Comparison of ENCODE assay signal across 29 mouse cellular contexts in genomic region chr11:96187321-96187720, GRCm38 (mm10). TPM values are rescaled to one million over a fixed set of nuclear protein-coding genes. Genes with fewer than 3 reads are reported as not detected.
DNase-seq lines count a peak whose midpoint lies in the region; ATAC-seq and TF ChIP-seq lines count a peak whose summit lies in the region.
"Had no signal": no experiment of that assay in that cellular context is flagged by ENCODE, and none has a peak within 500 bp of the region (broad histone marks: within the 10 kb centered on the region; RNA-seq: fewer than 3 reads in every experiment).

No protein-coding gene starts in this region.

- no peak for TF ChIP-seq CTCF in hindbrain, postnatal 0 days (IDR thresholded peaks at IDR 0.05; ENCODE audit: low read depth)

- peak; percentile 10 for DNase-seq in hindbrain, embryonic 11.5 days (ENCODE audit: low spot score)
- no peak for DNase-seq in hindbrain, postnatal 0 days (ENCODE audit: low spot score)
- peak; percentile 14 for DNase-seq in kidney, adult 11 months
- DNase-seq in kidney, adult 9 months, result peak; percentile 43
- no peak for DNase-seq in kidney, postnatal 25 days
- DNase-seq in midbrain, embryonic 11.5 days (ENCODE audit: low spot score, missing footprints), result peak; percentile 82
- DNase-seq in midbrain, embryonic 14.5 days, result no peak
- DNase-seq: adrenal gland, adult 8-10 months; adrenal gland, postnatal 14 days; adrenal gland, postnatal 36 days; B cell, adult 2 months; cerebellum, adult 11-12 months; cerebellum, adult 2 months; cerebellum, adult 9-10 months; cerebellum, postnatal 10 days; cerebellum, postnatal 25 days had no signal

- peaks cover 98% of the 10 kb centered on the region for H3K27me3 ChIP-seq in hindbrain, embryonic 11.5 days (ENCODE audit: control insufficient read depth, insufficient read depth, low read length)
- H3K27me3 ChIP-seq in hindbrain, postnatal 0 days (ENCODE audit: insufficient read depth, low read length), result peaks cover 99% of the 10 kb centered on the region
- peaks cover 95% of the 10 kb centered on the region for H3K27me3 ChIP-seq in kidney, embryonic 16.5 days (ENCODE audit: insufficient read depth, low read length)
- peaks cover 96% of the 10 kb centered on the region for H3K27me3 ChIP-seq in midbrain, embryonic 11.5 days (ENCODE audit: control insufficient read depth, insufficient read depth, low read length)
- peaks cover 99% of the 10 kb centered on the region for H3K27me3 ChIP-seq in midbrain, embryonic 14.5 days (ENCODE audit: control insufficient read depth, insufficient read depth, low read length)

- H3K36me3 ChIP-seq in hindbrain, embryonic 11.5 days (ENCODE audit: control insufficient read depth, insufficient read depth, low read length), result no peaks in the 10 kb centered on the region
- no peaks in the 10 kb centered on the region for H3K36me3 ChIP-seq in hindbrain, postnatal 0 days (ENCODE audit: insufficient read depth, low read length)
- no peaks in the 10 kb centered on the region for H3K36me3 ChIP-seq in kidney, embryonic 16.5 days (ENCODE audit: insufficient read depth, low read length)
- H3K36me3 ChIP-seq in midbrain, embryonic 11.5 days (ENCODE audit: control insufficient read depth, insufficient read depth, low read length), result no peaks in the 10 kb centered on the region
- no peaks in the 10 kb centered on the region for H3K36me3 ChIP-seq in midbrain, embryonic 14.5 days (ENCODE audit: control insufficient read depth, insufficient read depth, low read length)
- H3K36me3 ChIP-seq: embryonic facial prominence, embryonic 10.5 days; embryonic facial prominence, embryonic 12.5 days; G1E had no signal

- H3K4me3 ChIP-seq in hindbrain, embryonic 11.5 days (ENCODE audit: low read depth, low read length), result no peak overlapping the region
- no peak overlapping the region for H3K4me3 ChIP-seq in hindbrain, postnatal 0 days (ENCODE audit: low read length)
- H3K4me3 ChIP-seq in kidney, embryonic 16.5 days (ENCODE audit: low read length), result no peak overlapping the region
- H3K4me3 ChIP-seq in midbrain, embryonic 11.5 days (ENCODE audit: low read depth, low read length), result no peak overlapping the region
- no peak overlapping the region for H3K4me3 ChIP-seq in midbrain, embryonic 14.5 days (replicated peaks; ENCODE audit: low read depth, low read length)
- H3K4me3 ChIP-seq: embryonic facial prominence, embryonic 10.5 days; embryonic facial prominence, embryonic 12.5 days; forebrain, embryonic 13.5 days had no signal

- no peaks in the 10 kb centered on the region for H3K4me1 ChIP-seq in hindbrain, embryonic 11.5 days (replicated peaks; ENCODE audit: control insufficient read depth, insufficient read depth, low read length)
- no peaks in the 10 kb centered on the region for H3K4me1 ChIP-seq in hindbrain, postnatal 0 days (ENCODE audit: insufficient read depth, low read length)
- H3K4me1 ChIP-seq in kidney, embryonic 16.5 days (ENCODE audit: insufficient read depth, low read length), result no peaks in the 10 kb centered on the region
- H3K4me1 ChIP-seq in midbrain, embryonic 11.5 days (ENCODE audit: control insufficient read depth, insufficient read depth, low read length), result no peaks in the 10 kb centered on the region
- H3K4me1 ChIP-seq in midbrain, embryonic 14.5 days (ENCODE audit: control insufficient read depth, insufficient read depth, low read length), result no peaks in the 10 kb centered on the region
- H3K4me1 ChIP-seq: embryonic facial prominence, embryonic 12.5 days; forebrain, embryonic 13.5 days had no signal

- 15% methylated on average over 4 of the region's 4 CpGs for WGBS in hindbrain, embryonic 11.5 days
- 20% methylated on average over 4 of the region's 4 CpGs for WGBS in hindbrain, postnatal 0 days
- WGBS in kidney, embryonic 16.5 days, result 9% methylated on average over 4 of the region's 4 CpGs
- 17% methylated on average over 4 of the region's 4 CpGs for WGBS in midbrain, embryonic 11.5 days
- 9% methylated on average over 4 of the region's 4 CpGs for WGBS in midbrain, embryonic 14.5 days

- no peak overlapping the region for H3K27ac ChIP-seq in hindbrain, embryonic 11.5 days (ENCODE audit: low read depth, low read length)
- H3K27ac ChIP-seq in hindbrain, postnatal 0 days, result no peak overlapping the region
- H3K27ac ChIP-seq in kidney, embryonic 16.5 days (ENCODE audit: low read length), result no peak overlapping the region
- no peak overlapping the region for H3K27ac ChIP-seq in midbrain, embryonic 11.5 days (ENCODE audit: low read depth, low read length)
- no peak overlapping the region for H3K27ac ChIP-seq in midbrain, embryonic 14.5 days (replicated peaks; ENCODE audit: low read depth, low read length)
- H3K27ac ChIP-seq: embryonic facial prominence, embryonic 10.5 days; embryonic facial prominence, embryonic 12.5 days; forebrain, embryonic 13.5 days had no signal

- H3K9ac ChIP-seq in hindbrain, embryonic 11.5 days (ENCODE audit: low read depth, low read length), result no peak overlapping the region
- H3K9ac ChIP-seq in hindbrain, postnatal 0 days (replicated peaks; ENCODE audit: low read length), result no peak overlapping the region
- H3K9ac ChIP-seq in kidney, embryonic 16.5 days (replicated peaks; ENCODE audit: low read length), result no peak overlapping the region
- H3K9ac ChIP-seq in midbrain, embryonic 11.5 days (ENCODE audit: low read length), result no peak overlapping the region
- no peak overlapping the region for H3K9ac ChIP-seq in midbrain, embryonic 14.5 days (replicated peaks; ENCODE audit: low read length)
- H3K9ac ChIP-seq: embryonic facial prominence, embryonic 12.5 days; forebrain, embryonic 13.5 days had no signal

- 0 out of 2 replicates have a peak, but pooled peaks cover 3% of the 10 kb centered on the region for H3K9me3 ChIP-seq in hindbrain, embryonic 11.5 days (ENCODE audit: control insufficient read depth, low read length)
- H3K9me3 ChIP-seq in hindbrain, postnatal 0 days (ENCODE audit: low read length), result no peaks in the 10 kb centered on the region
- H3K9me3 ChIP-seq in kidney, embryonic 16.5 days (ENCODE audit: low read length), result peaks cover 3% of the 10 kb centered on the region; the same call in 1 of the 2 replicates
- peaks cover 4% of the 10 kb centered on the region; the same call in 1 of the 2 replicates for H3K9me3 ChIP-seq in midbrain, embryonic 11.5 days (ENCODE audit: control insufficient read depth, low read length)
- no peaks in the 10 kb centered on the region for H3K9me3 ChIP-seq in midbrain, embryonic 14.5 days (ENCODE audit: control insufficient read depth, low read length)
- H3K9me3 ChIP-seq: forebrain, embryonic 13.5 days; G1E had no signal

- H3K4me2 ChIP-seq in hindbrain, embryonic 11.5 days (replicated peaks; ENCODE audit: low read depth, low read length), result no peak overlapping the region
- H3K4me2 ChIP-seq in hindbrain, postnatal 0 days (ENCODE audit: low read depth, low read length), result no peak overlapping the region
- no peak overlapping the region for H3K4me2 ChIP-seq in kidney, embryonic 16.5 days (replicated peaks; ENCODE audit: low read depth, low read length)
- no peak overlapping the region for H3K4me2 ChIP-seq in midbrain, embryonic 11.5 days
- H3K4me2 ChIP-seq in midbrain, embryonic 14.5 days (ENCODE audit: low read length), result no peak overlapping the region
- H3K4me2 ChIP-seq: embryonic facial prominence, embryonic 12.5 days; forebrain, embryonic 13.5 days had no signal

- ATAC-seq in hindbrain, embryonic 11.5 days (ENCODE audit: low FRiP score), result no peak
- ATAC-seq in hindbrain, postnatal 0 days, result no peak
- no peak for ATAC-seq in kidney, embryonic 16.5 days (ENCODE audit: low FRiP score, low TSS enrichment)
- no peak for ATAC-seq in midbrain, embryonic 11.5 days (ENCODE audit: low FRiP score)
- ATAC-seq in midbrain, embryonic 14.5 days (ENCODE audit: low FRiP score, low TSS enrichment), result no peak
- ATAC-seq: activated CD4-positive, CD25-positive, alpha-beta regulatory T cell, adult 4 months; CD4-positive, CD25-positive, alpha-beta regulatory T cell, adult 4 months; forebrain, embryonic 13.5 days; Patski had no signal

RNA-seq across cellular contexts. Expression of gene Hoxb13, which starts 6.8 kb away (rescaled TPM):
- not detected in 2 replicates for polyA plus RNA-seq in hindbrain, embryonic 11.5 days (2014; fragmentation: Nextera tagmentation; extraction: Ambion mirVana)
- total RNA-seq in hindbrain, postnatal 0 days (2014; rRNA removed), result not detected in 2 replicates
- not detected in 2 replicates for polyA plus RNA-seq in hindbrain, postnatal 0 days (2015; fragmentation: Nextera tagmentation; extraction: Ambion mirVana)
- polyA plus RNA-seq in kidney, embryonic 16.5 days (2015; fragmentation: Nextera tagmentation; extraction: Ambion mirVana), result not detected in 2 replicates
- not detected in 2 replicates for polyA plus RNA-seq in midbrain, embryonic 11.5 days (2014; fragmentation: Nextera tagmentation; extraction: Ambion mirVana)
- polyA plus RNA-seq in midbrain, embryonic 14.5 days (2014; fragmentation: Nextera tagmentation; extraction: Ambion mirVana), result not detected in 2 replicates
- total RNA-seq: adrenal gland, adult 18-20 months; adrenal gland, adult 8-10 months; adrenal gland, postnatal 14 days; adrenal gland, postnatal 36 days had no signal
- polyA plus RNA-seq: activated CD4-positive, CD25-positive, alpha-beta regulatory T cell, adult 4 months; CD4-positive, CD25-positive, alpha-beta regulatory T cell, adult 4 months; cerebellum, adult 2 months; cortical plate, adult 2 months; embryonic facial prominence, embryonic 10.5 days; embryonic facial prominence, embryonic 12.5 days; embryonic facial prominence, embryonic 14.5 days; forebrain, embryonic 11.5 days; forebrain, embryonic 13.5 days had no signal

RNA-seq across cellular contexts. Expression of gene Ttll6, which starts 53.7 kb away (rescaled TPM):
- 0.07 and 0.12 TPM in 2 replicates for polyA plus RNA-seq in hindbrain, embryonic 11.5 days (2014; fragmentation: Nextera tagmentation; extraction: Ambion mirVana)
- total RNA-seq in hindbrain, postnatal 0 days (2014; rRNA removed), result 0.43 and 0.52 TPM in 2 replicates
- polyA plus RNA-seq in hindbrain, postnatal 0 days (2015; fragmentation: Nextera tagmentation; extraction: Ambion mirVana), result 0.23 and 0.43 TPM in 2 replicates
- polyA plus RNA-seq in kidney, embryonic 16.5 days (2015; fragmentation: Nextera tagmentation; extraction: Ambion mirVana), result not detected in 2 replicates
- not detected in 2 replicates for polyA plus RNA-seq in midbrain, embryonic 11.5 days (2014; fragmentation: Nextera tagmentation; extraction: Ambion mirVana)
- polyA plus RNA-seq in midbrain, embryonic 14.5 days (2014; fragmentation: Nextera tagmentation; extraction: Ambion mirVana), result not detected in 2 replicates
- total RNA-seq: adrenal gland, adult 18-20 months; adrenal gland, adult 8-10 months; adrenal gland, postnatal 14 days; adrenal gland, postnatal 36 days; CH12.LX; G1E had no signal
- polyA plus RNA-seq: CD4-positive, CD25-positive, alpha-beta regulatory T cell, adult 4 months; embryonic facial prominence, embryonic 10.5 days; forebrain, embryonic 11.5 days; G1E had no signal

Comparison
In these comparisons a context has a peak if more than half of its experiments do, and no peak if none do; other contexts are left out.
1. DNase-seq: peak in hindbrain, embryonic 11.5 days (single experiment), kidney, adult 11 months (single experiment), kidney, adult 9 months (single experiment) and midbrain, embryonic 11.5 days (single experiment); none in hindbrain, postnatal 0 days (single experiment), kidney, postnatal 25 days (0 of 2) and midbrain, embryonic 14.5 days (single experiment).